Mouse (Mus musculus): ENCODE measurements around the gene Timm13. TPM values are rescaled to one million over a fixed set of nuclear protein-coding genes. Genes with fewer than 3 reads are reported as not detected.

Gene Timm13
- polyA plus RNA-seq, 1 experiment: 135 TPM

DNA sequence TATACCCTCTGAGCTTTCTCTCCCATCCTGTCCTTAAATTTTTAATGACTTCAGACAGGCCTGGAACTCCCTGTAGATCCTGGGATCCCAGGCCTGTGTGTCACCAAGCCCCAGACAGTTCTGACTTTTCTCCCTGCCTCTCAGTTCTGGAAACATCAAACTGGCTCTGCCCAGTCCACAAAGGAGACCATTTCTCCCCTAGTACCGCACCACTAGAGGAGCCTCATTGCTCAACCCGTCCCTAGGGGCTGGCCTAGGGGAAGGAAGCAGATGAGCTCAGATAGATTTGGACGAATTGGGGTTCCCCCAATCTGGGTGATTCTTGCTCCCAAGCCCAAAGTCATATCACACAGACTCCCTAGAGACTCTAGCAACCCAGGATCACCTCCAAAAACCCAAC, 34.5 kb upstream of the Timm13 start:
- Histone ChIP-seq H3K4me1 (ENCODE audit: control insufficient read depth, insufficient read depth, low read length) (peaks cover 18% of the 10 kb centered on the region), H3K4me3 (ENCODE audit: low read depth, low read length) (no peak overlapping the region), H3K9ac (ENCODE audit: low read depth, poor library complexity, severe bottlenecking) (no peak overlapping the region), H3K36me3 (ENCODE audit: control insufficient read depth, insufficient read depth, low read length, poor library complexity, severe bottlenecking) (peaks cover 9% of the 10 kb centered on the region), H3K27ac (ENCODE audit: insufficient read depth, low read length) (no peak overlapping the region), H3K27me3 (ENCODE audit: control insufficient read depth, insufficient read depth, low read length, poor library complexity, severe bottlenecking) (no peaks in the 10 kb centered on the region), H3K9me3 (replicated peaks; ENCODE audit: control insufficient read depth, insufficient read depth, low read length, poor library complexity, severe bottlenecking) (no peaks in the 10 kb centered on the region)
- TF ChIP-seq CTCF (IDR thresholded peaks at IDR 0.05; ENCODE audit: low read depth, low read length): no peak
- TF ChIP-seq EP300 (IDR thresholded peaks at IDR 0.05; ENCODE audit: insufficient read depth, low read depth, low read length): no peak
- no peak for TF ChIP-seq POLR2A (IDR thresholded peaks at IDR 0.05; ENCODE audit: insufficient read depth, low read length)

DNA sequence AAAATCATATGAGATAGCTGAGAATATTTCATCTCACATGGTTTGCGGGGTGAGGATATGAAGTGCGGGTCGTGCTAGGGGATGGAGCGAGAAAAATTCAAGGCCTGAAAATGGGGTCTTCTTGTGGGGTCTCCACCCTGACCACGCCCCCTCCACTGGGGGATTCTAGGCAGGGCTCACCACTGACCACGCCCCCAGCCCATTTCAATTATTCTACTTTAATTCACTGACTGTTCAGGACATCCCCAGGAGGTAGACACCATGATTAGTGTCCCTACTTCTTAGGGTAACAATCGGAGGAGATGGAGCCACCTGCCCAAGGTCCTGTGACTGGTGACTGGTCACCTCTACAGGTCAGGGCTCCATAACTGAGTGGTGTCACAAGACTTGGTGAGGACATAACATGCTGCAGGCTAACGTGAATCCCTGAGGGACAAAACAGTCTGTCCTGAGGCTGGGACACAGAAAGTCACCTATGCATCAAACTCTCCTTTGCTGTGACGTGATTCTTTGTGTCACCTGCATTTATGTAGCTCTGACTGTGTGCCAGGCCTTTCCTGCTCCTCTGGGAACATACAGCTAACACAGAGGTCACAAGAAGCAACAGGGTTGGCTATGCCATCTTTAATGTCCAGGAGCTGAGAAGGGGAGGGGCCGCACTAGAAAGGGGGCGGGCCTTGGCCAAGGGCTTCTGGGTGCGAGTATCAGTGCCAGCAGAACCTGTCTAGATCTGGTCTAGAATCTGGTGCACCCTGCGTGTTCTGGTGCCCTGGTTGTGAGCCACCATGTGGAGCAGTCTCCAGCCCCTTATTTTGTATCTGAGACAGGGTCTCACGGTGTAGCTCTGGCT, 33.6 kb upstream of the Timm13 start:
- H3K4me3 ChIP-seq (ENCODE audit: low read depth, low read length): no peak overlapping the region
- TF ChIP-seq EP300 (IDR thresholded peaks at IDR 0.05; ENCODE audit: insufficient read depth, low read depth, low read length) (no peak), POLR2A (IDR thresholded peaks at IDR 0.05; ENCODE audit: insufficient read depth, low read length) (no peak), CTCF (IDR thresholded peaks at IDR 0.05; ENCODE audit: low read depth, low read length) (no peak)

DNA sequence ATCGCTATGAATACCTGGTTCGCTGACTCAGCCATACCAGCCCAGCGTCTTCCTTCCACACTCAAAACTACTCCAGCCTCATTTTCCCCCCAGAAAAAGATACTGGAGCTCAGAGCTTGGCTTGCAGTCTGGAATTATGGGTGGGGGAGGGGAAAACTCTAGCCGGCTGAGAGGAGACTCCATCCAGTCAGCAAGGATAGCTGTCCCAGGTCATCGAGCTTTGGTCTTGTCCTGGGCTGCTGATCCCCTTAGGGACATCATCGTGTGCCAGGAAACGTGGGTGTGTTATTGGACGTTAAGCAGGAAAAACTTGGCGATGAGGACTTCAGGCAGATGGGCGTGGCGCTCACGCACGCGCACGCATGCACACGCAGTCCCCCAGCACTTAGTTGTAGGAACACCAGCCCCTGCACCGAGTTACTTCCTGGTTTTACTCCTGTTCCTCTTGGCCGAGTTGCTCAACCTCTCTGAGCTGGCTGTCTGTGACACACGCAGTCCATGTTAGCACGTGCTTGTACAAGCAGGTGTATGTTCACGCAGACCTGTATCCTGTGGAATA, 32.7 kb upstream of the Timm13 start:
- Histone ChIP-seq H3K27me3 (ENCODE audit: control insufficient read depth, insufficient read depth, low read length, poor library complexity, severe bottlenecking) (no peaks in the 10 kb centered on the region), H3K9ac (ENCODE audit: low read depth, poor library complexity, severe bottlenecking) (no peak overlapping the region)

More for the DNA sequence above, 33.6 kb upstream of the Timm13 start:
- Histone ChIP-seq H3K27ac (ENCODE audit: insufficient read depth, low read length) (no peak overlapping the region), H3K36me3 (ENCODE audit: control insufficient read depth, insufficient read depth, low read length, poor library complexity, severe bottlenecking) (peaks cover 9% of the 10 kb centered on the region), H3K9ac (ENCODE audit: low read depth, poor library complexity, severe bottlenecking) (no peak overlapping the region), H3K9me3 (replicated peaks; ENCODE audit: control insufficient read depth, insufficient read depth, low read length, poor library complexity, severe bottlenecking) (no peaks in the 10 kb centered on the region), H3K4me1 (ENCODE audit: control insufficient read depth, insufficient read depth, low read length) (peaks cover 18% of the 10 kb centered on the region), H3K27me3 (ENCODE audit: control insufficient read depth, insufficient read depth, low read length, poor library complexity, severe bottlenecking) (no peaks in the 10 kb centered on the region)

DNA sequence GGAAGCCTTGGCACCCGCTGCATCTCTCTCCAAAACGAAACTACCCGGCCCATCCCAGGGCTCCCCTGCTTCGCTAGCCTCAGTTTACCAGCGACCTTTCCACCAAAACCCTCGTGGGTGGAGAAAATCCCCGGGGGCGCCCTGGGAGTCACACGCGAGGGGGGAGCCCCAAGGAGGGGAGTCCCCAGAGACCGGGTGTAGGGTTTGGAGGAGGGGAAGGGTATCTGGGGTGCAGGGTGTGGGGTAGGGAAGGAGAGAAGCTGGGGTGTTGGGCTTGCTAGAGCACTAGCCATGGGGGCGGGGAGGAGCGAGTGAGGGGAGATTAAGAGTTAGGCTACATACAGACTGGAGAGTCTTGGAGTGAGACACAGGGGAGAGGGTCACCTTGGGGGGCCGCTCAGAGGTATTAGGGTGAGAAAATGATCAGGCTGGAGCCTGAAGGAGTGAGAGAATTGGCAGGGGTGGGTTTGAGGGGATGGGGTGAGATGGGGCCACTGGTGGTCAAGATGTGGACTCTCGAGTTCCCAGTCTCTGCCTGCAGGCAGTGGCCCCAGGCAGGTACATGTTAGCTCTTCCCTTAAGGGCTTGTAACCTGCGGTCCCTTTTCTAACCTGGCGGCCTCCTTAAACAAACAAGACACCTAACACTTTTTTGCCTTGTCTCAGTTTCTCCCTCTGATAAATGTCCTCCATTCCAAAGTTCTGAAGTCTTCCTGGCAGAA, 32.1 kb upstream of the Timm13 start:
- Histone ChIP-seq H3K36me3 (ENCODE audit: control insufficient read depth, insufficient read depth, low read length, poor library complexity, severe bottlenecking) (peaks cover 9% of the 10 kb centered on the region), H3K4me1 (ENCODE audit: control insufficient read depth, insufficient read depth, low read length) (peaks cover 11% of the 10 kb centered on the region), H3K27ac (ENCODE audit: insufficient read depth, low read length) (no peak overlapping the region), H3K4me3 (ENCODE audit: low read depth, low read length) (no peak overlapping the region; the same call in 1 of the 2 replicates), H3K9ac (ENCODE audit: low read depth, poor library complexity, severe bottlenecking) (peak overlapping the region; percentile 48; the same call in 1 of the 2 replicates), H3K9me3 (replicated peaks; ENCODE audit: control insufficient read depth, insufficient read depth, low read length, poor library complexity, severe bottlenecking) (no peaks in the 10 kb centered on the region), H3K27me3 (ENCODE audit: control insufficient read depth, insufficient read depth, low read length, poor library complexity, severe bottlenecking) (no peaks in the 10 kb centered on the region)
- TF ChIP-seq POLR2A (IDR thresholded peaks at IDR 0.05; ENCODE audit: insufficient read depth, low read length) (no peak), CTCF (IDR thresholded peaks at IDR 0.05; ENCODE audit: low read depth, low read length) (no peak), EP300 (IDR thresholded peaks at IDR 0.05; ENCODE audit: insufficient read depth, low read depth, low read length) (no peak)

More for the DNA sequence above, 32.7 kb upstream of the Timm13 start:
- Histone ChIP-seq H3K4me3 (ENCODE audit: low read depth, low read length) (peak overlapping the region; percentile 18; the same call in 1 of the 2 replicates), H3K9me3 (replicated peaks; ENCODE audit: control insufficient read depth, insufficient read depth, low read length, poor library complexity, severe bottlenecking) (no peaks in the 10 kb centered on the region), H3K27ac (ENCODE audit: insufficient read depth, low read length) (no peak overlapping the region), H3K36me3 (ENCODE audit: control insufficient read depth, insufficient read depth, low read length, poor library complexity, severe bottlenecking) (peaks cover 9% of the 10 kb centered on the region), H3K4me1 (ENCODE audit: control insufficient read depth, insufficient read depth, low read length) (peaks cover 13% of the 10 kb centered on the region)
- TF ChIP-seq CTCF (IDR thresholded peaks at IDR 0.05; ENCODE audit: low read depth, low read length) (no peak), EP300 (IDR thresholded peaks at IDR 0.05; ENCODE audit: insufficient read depth, low read depth, low read length) (no peak), POLR2A (IDR thresholded peaks at IDR 0.05; ENCODE audit: insufficient read depth, low read length) (no peak)

DNA sequence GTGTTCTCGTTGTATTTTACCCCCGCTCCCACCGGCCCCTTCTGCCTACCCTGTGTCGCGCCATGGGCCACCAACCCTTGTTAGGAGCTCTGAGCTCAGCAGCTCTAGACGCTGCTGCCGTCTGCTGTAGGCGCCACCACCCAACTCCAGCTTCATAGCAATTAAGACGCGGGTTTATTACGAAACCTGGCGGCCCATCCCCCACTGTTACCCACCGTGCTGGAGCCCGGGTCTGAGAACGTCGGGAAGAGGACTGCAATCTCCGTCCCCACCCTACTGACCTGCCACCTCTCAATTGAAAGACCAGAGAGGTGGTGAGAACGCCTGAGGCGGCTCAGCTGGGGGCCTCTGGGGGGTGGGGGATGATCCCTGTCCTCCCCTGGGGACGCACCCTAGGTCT, 31.4 kb upstream of the Timm13 start:
- no peak overlapping the region for H3K27ac ChIP-seq (ENCODE audit: insufficient read depth, low read length)

More for the DNA sequence above, 31.4 kb upstream of the Timm13 start:
- no peaks in the 10 kb centered on the region for H3K9me3 ChIP-seq (replicated peaks; ENCODE audit: control insufficient read depth, insufficient read depth, low read length, poor library complexity, severe bottlenecking)
- peak overlapping the region; percentile 54; the same call in 1 of the 2 replicates for H3K4me3 ChIP-seq (ENCODE audit: low read depth, low read length)
- no peaks in the 10 kb centered on the region for H3K27me3 ChIP-seq (ENCODE audit: control insufficient read depth, insufficient read depth, low read length, poor library complexity, severe bottlenecking)
- H3K9ac ChIP-seq (ENCODE audit: low read depth, poor library complexity, severe bottlenecking): peak overlapping the region; percentile 48
- TF ChIP-seq EP300 (IDR thresholded peaks at IDR 0.05; ENCODE audit: insufficient read depth, low read depth, low read length) (peak; percentile 77), CTCF (IDR thresholded peaks at IDR 0.05; ENCODE audit: low read depth, low read length) (no peak), POLR2A (IDR thresholded peaks at IDR 0.05; ENCODE audit: insufficient read depth, low read length) (no peak)
- peaks cover 9% of the 10 kb centered on the region for H3K36me3 ChIP-seq (ENCODE audit: control insufficient read depth, insufficient read depth, low read length, poor library complexity, severe bottlenecking)
- peaks cover 6% of the 10 kb centered on the region for H3K4me1 ChIP-seq (ENCODE audit: control insufficient read depth, insufficient read depth, low read length)

All from ES-Bruce4 (cell line).